Mouse (Mus musculus) mouse trophoblast stem cell (cell line): ENCODE data around the gene Gm17455.

Source experiments
- in situ Hi-C, 2 experiments: fragments of 300-500 bp; cut with MseI, MboI; formaldehyde crosslinking; loops; 2 replicates in 1 of 2; 3 replicates in 1 of 2; pipeline ENCODE4 v1.15.1; 2025

Gene Gm17455

DNA sequence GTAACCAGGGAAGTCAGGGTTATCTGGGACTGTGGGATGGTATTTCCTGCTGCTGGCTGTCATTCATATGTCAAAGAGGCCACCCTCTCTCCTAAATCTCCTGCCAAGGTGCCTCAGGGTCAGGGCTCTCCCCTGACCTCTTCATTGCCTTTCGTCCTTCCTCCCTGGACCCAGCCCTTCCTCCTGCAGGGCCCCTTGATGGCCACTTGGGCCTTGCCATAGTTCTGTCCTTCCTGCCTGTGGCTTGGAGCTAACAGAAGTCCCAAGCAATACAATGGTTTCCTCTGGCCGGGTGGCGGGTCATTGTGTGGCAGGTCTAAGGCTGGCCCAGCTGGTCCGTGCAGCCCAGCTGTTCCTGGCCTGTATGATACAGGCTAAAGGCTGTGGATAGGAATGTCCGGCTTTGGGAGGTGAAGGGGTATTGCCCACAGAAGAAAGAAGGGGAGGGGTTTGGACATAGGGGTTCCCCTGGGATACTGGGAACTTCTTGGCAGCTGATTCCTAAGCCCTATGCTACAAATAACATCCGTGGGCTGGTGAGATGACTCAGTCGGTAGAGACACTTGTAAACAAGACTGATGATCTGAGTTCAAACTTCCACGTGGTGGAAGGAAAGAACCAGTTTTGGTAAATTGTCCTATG is 25.5 kb upstream of the Gm17455 start:
- in situ Hi-C loops = no loop called here

DNA sequence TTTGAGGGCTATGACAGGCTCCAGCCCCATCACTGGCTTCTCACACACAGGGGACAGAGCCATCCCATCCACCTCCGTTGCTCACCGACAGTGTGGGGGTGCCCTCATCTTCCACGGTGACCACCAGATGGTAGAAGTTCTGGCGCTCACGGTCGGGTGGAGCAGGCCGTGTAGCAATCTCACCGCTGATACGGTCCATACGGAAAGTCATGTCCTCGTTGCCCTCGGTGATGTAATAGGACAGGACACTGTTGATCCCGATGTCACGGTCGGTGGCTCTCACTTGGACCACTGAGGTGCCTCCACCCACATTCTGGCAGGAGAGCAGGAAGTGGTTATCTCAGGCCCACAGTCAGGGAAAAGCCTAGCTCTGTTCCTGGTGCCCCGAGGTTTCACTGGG is 22.8 kb upstream of the Gm17455 start:
- in situ Hi-C loops = no loop called here

DNA sequence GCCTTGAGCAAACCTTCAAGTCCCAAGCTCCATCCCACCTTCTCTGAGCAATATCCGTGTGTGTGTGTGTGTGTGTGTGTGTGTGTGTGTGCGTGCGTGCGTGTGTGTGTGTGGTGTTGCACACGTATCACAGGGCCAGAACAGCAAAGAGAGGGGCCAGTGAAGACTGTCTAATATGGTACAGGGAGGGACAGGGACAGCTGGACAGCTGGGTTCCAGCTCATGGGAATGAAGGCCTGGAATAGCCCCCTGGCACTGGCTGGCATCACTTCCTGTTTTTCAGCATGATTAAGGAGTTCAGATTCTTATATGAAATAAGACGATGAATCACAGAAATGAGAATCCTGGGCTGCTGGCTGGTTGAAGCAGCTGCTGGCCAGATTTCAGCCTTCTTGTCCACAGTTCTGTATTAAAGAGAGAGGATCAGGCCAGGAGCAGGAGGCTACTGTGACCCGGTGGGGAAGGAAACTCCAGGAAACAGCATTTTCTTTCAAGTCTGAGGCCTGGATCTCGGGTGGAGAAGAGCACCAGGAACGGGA is 20.0 kb upstream of the Gm17455 start:
- in situ Hi-C loops = no loop called here

DNA sequence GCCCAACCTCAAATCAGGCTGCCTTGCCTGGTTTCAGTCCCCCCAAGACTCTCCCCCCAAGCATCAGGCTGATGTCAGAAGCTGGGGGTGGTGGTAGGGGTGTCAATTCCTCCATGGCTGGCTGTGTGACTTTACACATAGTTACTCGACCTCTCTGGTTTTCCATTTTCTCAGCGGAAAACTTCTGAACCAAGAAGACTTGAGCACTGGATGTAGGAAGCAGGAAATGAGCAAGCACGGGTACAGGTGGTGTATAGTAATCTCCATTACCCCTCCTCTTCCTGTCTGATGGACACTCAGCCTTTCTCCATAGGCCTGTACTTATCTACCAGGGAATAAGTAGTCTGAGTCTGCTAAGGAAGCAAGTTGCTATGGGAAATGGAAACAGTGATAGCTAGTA is 19.3 kb upstream of the Gm17455 start:
- in situ Hi-C loops = no loop called here

DNA sequence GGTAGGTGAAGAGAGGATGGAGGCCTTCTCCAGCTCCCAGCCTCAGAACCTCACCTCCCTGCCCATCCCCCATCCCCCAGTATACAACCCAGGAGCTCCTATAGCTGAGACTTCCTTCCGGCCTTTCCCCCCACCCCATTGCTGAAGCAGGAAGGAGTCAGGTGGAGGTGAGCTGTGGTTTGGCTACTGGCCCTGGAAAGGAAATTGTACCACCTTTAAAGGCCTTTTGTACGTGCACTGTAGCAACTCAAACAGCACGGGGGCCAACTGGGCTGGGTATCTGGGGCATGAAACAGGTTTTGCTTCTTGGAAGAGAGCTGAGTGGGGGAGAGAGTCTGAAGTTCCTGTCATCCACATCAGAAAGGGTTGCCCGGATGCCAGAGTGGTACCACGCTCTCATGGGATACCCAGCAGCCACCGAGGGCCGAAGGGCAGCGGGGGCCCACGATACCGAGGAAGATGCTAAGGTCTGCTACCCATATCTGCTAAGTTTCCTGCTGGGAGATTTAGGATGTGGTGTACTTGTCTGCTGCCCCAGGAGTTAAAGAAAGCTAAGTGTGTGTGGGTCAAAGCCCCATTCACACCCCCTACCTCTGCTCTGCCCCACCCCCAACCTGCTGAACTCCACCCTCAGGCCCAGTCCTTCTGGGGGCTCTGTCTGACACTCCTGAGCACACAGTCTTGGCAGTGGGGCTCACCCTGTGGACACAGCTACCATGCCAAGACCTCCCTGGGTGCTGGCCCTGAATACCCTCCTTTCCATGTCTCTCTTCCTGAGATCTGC is 18.2 kb upstream of the Gm17455 start:
- in situ Hi-C loops = no loop called here

DNA sequence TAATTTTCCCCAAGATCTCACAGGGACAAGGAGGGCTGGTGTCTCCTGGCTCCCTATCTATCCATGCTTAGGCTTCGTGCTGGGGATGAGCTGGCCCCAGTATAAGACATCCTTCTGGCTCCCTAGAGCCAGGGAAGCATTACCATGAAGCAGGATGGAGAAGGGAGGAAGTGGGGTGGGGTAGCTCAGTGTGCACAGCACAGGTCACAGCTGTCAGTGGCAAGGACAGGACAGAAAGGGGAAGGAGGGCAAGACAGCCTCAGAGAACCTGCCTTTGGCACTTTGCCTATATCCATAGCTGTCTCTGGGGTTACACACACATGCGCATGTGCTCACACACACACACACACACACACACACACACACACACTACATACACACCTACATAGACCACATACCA is 11.2 kb upstream of the Gm17455 start:
- in situ Hi-C loops = no loop called here

DNA sequence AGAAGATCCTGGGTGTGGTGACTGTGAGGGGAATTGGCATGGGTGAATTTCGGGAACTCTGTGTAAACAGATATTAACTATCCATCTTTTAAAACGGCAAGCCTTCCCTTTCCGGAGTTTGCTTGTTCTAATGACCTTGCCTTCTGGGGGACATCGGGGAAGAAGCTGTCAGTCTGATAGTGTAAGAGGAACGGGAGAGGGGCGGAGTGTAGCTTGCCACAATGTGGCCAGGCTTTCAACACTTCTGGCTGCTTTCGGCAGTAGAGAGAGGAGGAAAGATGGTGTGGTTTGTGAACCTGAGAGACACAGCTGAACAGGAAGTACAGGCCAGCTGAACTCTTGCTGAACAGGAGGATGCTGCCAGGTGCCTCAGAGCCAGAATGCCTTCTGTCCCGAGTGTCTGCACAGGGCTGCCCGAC is 10.1 kb upstream of the Gm17455 start:
- in situ Hi-C loops = no loop called here

DNA sequence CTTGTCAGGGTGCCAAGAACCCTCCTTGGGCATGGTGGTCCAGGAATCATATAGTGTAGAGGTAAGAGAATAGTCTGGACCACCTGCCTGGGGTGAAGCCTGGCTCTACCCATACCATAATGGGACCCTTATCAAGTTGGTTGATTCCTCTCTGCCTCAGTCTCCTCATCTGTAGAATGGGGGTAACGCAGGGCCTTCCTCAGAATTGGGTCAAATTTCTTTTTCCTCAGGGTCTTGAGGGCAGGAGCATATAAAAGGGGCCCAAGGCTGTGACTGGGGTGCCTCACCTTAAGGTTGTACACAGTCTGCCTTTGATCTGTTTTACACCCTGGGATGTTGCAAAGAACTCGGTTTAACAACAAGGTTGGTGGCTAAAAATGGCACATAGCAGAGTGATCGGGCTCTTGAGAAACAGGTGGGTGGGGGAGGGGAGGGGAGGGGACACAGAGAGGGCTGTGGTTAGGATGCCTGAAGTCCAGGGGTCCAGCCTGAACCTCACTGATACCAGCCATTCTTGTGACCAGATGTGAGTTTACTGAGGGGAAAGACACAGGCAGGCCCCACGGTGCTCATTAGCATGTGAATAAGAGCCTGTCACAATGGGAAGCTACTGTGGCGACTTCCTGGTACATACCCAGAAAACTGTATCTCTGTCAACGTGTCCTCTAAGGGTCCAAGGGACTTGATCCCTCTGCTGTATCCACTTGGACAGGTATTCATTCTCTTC is 9.2 kb upstream of the Gm17455 start:
- in situ Hi-C loops = no loop called here

DNA sequence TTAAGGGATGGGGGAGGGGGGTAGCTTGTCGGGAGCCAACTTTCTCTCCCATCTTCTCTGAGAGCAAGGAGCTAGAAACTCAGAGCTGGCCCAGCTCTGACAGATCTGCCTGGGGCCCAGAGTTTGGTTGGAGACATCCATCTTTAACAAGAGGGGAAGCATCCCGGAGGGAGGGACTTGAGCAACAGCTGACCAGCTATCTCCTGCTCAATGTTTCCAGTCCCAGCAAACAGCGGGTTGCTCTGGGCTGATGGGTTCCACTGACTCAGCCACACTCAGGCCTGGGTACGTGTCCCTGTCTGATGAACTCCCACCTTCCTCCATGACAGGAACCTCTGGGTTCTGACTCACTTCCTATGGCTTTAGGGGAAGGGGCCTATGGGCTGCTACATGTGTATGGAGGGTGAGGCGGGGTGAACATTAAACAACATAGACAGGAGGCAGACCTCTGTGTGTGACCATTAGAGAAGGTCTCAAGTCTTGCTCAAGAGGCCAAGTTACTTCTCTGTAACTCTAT is 8.6 kb upstream of the Gm17455 start:
- in situ Hi-C loops = no loop called here

DNA sequence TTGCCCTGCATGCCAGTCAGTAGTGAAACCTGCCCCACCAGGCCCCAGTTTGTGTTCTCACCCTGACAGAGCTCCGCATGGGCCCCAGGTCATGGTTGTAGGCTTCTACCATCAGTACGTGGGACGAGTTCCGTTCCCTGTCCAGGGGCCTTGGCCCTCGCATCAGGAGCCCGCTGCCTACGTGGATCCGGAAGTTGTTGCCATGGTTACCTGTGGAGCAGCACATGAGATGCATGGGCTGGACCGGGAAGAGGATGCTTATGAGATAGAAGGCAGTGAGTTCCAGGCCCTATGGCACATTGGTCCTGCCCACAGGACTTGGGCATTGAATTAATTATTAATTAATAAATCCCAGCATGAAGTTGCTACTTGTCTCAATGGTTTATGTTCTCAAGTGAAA is 7.9 kb upstream of the Gm17455 start:
- in situ Hi-C loops = no loop called here

DNA sequence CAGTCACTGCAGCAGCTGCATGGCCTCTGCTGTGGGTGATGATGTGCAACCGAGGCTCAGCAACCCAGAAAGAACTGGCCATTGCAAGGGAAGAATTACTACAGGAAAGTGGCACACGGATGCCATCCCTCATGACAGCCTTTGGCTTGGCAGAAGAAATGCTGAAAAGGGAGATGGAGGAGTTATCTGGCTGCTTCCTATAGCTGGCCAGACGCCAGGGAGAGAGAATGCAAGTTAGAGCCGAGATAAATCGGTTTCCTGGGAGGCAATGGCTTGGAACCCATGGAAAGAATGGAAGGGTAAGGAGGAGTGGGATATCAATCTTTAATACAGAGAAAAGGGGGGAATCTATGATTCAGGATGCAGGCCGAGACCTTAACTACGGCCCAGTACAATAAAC is 4.6 kb upstream of the Gm17455 start:
- in situ Hi-C loops = no loop called here

DNA sequence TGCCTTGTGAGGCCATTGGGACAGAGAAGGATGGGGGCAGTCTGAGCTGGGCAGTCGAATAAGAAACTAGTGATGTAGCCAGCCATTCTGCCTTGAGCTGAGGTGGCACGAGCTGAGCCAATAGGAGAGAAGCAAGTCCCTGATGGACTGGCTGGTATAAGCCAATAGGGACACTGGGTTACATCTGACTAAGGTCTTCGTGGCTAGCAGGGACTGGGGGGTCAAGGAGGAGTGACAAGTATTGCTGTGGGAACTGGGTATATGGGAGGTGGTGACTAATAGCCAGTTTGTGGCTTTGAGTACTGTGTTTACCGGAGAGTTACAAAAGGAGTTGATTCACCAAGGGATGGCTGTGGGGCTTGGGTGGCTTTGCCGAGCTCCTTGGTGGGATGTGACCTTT is 3.9 kb upstream of the Gm17455 start:
- in situ Hi-C loops = no loop called here

DNA sequence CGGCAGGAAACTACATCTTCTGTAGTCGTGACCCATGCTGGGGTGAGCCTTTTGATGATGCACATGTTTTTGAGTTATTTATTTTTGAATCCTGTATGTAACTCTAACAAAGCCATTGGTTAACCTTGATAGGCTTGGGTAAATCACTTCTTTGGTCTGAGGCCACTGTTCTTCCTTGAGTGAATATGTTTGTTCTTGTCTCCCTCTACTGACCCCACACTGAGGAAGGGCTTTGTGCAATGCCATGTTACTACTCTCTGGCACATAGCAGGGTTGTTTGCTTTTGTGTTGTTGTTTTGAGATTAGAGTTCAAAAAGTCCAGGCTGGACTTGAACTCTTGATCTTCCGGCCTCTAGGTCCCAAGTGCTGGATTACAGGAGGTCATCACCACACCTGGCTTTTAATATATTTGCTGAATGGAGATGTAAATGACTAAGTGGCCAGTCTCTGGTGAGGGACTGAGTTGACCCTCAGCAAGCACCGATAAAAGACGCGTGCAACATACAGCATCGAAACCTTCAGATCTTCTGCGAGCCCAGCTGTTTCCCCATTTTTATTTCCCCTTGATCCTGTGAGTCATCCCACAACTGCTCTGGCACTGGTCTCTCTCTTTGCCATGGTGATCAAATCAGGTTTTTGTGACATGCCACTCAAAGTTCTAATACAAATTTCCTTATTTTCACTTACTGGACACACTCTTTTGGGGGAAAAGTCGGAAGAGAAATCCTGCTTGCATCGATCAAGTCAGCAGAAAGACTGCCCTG is 1.3 kb upstream of the Gm17455 start:
- in situ Hi-C loops = no loop called here

DNA sequence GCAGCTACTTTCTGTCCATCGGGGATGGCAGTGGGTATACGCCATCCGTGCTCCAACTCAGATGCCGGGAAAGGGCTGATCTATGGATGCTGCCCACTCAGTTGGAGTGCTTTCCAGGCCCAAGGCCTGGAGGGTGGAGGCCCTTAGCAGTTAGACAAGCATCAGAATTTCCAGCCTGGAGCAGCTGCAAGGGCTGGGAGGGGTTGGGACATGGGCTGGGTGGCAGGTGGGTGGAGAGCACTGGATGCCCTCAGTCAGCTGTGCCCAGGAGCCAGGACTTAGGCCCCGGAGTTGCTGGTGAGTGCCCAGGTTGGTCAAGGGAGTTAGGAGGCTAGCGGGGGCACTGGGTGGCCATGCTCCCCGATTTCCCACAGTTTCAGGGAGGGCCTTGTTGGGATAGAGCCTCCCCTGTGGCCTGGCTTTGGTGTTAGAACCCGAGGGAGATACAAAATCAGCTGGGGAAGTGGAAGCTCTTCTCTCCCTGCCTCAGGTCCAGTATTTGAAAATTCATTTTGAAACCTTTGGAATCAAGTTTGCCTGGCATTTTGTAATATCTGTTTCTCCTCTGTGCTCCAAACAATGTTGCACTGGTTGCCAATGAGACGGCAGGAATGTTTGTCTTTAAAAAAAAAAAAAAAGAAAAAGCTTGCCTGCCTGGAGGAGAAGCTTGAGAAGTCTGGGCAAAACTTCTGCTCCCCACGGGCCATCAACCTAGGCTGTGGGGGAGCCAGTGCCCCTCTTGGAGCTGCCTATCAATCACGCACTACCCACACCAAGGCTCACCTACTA is 1.2 kb downstream of the Gm17455 start:
- in situ Hi-C loops = no loop called here

DNA sequence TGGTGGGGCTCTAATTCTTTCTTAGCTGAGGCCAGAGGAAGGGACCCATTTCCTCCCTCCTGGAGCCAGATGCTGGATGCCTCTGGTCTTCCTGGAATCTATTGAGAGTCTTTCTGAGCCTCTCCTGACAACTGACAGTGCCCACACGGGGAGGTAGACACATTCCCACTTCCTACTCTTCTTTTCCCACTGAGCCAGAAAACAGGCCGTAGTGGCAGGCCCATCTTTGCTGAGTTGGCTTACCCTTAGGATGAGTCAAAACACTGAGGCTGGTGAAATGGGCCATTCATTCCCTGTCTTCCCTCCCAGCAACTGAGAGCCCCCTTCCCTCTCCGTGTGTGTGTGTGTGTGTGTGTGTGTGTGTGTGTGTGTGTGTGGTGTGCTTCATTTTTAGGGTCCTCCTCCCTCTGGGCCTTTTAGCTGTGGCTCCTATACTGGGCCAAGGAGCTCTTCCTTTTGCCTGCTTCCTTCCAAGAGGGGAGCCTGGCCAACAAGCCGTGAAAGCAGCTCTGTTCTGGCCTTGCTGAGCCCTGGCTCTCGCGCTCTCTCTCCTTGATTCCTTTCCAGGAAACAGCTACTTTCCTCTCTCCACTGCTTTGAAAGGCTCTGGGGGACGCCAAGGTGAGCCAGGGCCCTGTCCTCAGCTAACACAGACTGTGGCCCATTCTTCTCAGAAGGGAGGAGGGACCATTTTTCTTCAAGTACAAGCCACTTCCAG is 6.1 kb downstream of the Gm17455 start:
- in situ Hi-C loops = no loop called here

DNA sequence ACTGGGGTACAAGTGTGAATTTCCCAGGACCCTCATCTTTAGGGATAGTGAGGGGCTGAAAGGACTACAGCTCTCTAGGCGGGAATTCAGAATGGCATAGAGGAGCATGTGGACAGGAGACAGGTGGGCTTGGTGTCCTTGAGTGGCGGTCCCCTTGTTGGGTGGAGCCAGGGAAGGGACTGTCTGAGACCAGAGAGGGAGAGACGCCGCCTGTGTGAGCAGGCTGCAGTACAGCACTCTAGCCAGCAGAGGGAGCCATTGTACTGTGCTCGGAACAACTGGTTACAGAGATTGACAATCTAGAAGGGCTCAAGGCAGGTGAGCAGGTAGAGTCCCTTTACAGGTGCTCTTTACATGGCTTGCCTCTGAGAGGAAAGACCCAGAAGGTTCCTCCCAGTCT is 8.3 kb downstream of the Gm17455 start:
- in situ Hi-C loops = no loop called here

DNA sequence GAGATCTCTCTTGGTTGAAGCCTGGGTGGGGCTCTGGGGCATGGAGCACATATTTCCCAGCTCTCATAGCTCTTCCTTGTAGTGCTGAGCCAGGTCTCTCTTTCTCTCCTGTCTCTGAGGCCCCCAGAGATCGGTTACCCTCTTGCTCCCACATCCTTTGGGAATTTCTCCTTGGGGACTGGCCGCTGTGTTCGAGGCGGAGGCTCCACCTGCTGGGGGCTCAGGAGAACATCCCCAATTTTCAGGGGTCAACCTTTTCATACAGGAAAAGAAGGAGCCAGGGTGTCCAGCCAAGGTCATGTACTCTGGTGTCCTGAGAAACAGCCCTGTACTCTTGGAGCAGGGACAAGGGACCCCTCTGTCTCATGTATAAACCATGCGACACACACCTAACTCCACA is 12.3 kb downstream of the Gm17455 start:
- in situ Hi-C loops = loop anchor here (5.0 to 10.0 kb wide), 3 partner anchors 104 to 343 kb away; partner anchors contain the start of genes Cdh23 (in 2 of the 2) and Slc29a3 (in 1 of the 2)

DNA sequence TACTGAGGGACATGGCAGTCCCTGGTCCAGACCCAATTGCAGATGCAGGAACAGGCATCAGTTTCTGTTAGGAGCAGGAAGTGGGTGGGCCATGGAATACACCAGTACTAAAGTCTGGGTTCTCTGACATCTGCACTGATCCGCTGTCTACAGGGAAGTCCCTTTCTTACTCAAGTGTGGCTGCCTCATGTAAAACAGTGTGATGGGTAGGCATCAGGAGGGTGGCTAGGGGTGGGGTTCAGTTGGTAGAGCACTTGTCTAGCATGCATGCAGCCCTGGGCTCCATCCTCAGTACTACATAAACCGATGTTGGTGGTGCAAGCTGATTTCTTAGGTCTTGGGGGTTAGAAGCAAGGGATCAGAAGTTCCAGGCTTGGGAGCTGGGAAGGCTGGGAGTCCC is 14.2 kb downstream of the Gm17455 start:
- in situ Hi-C loops = loop anchor here (5.0 to 10.0 kb wide), 3 partner anchors 106 to 341 kb away; partner anchors contain the start of genes Cdh23 (in 2 of the 2) and Slc29a3 (in 1 of the 2)

DNA sequence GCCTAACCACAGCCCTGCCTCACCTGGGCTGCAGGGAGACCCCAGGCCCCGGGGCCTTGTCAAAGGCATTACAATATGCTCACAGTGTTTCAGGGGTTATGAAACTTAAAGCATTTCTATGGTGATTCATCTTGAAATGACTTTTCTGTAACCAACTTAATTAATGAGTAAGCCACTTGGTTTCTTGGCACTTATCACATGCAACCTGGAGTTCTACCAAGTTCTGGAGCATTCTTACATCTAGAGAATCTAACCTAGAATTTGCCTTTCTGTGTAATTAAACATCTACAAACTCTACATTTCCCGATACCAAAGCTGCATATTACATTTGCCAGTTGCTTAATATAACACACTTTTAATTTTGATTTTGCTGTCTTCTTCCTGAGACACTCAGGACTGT is 17.5 kb downstream of the Gm17455 start:
- in situ Hi-C loops = loop anchor here (10.0 kb wide), 2 partner anchors 278 to 338 kb away; partner anchors contain the start of genes Cdh23 (in 2 of the 2) and Slc29a3 (in 1 of the 2)

DNA sequence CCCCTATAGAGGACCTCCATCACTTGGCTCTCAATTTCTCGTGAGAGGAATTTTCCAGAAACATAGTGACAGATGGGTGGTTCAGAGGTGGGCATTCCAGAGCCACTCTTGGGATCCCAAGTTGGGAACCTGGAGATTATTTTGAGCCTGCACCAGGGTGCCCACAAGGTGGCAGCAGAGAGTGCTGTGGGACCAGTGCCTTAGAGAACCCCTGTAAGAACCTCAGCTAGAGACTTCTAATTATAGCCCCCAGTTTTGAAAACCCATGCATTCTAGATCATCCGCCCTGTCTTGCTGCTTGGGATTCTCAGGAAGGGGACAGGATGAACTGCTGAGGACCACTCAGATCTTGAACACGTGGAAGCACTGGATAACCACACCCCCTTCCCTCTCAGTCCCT is 18.6 kb downstream of the Gm17455 start:
- in situ Hi-C loops = loop anchor here (10.0 kb wide), 2 partner anchors 277 to 337 kb away; partner anchors contain the start of genes Cdh23 (in 2 of the 2) and Slc29a3 (in 1 of the 2)
